Mouse (Mus musculus) large intestine, adult 2 months (tissue): ENCODE data around the gene Gm11639. TPM values are rescaled to one million over a fixed set of nuclear protein-coding genes. Genes with fewer than 3 reads are reported as not detected.

Experiments used
- DNase-seq: peaks from one replicate; pipeline ENCODE4 v3.0.0-alpha.2; 2012; ENCODE audit warnings: low read depth, low spot score
- WGBS: fragments of 180-500 bp; shearing (Covaris S2); methylation state at CpG from one replicate; pipeline ENCODE4 v1.1.7; 2018; 5-methylcytosine and 5-hydroxymethylcytosine counted together
- polyA plus RNA-seq: library from polyadenylated mRNA; depleted of rRNA; stranded (reverse); fragments of >200 nt; gene quantifications from 2 replicates; pipeline ENCODE4 v1.2.3, GENCODE M21; 2012

The Gm11639 gene
- polyA plus RNA-seq, 1 experiment: not detected

DNA sequence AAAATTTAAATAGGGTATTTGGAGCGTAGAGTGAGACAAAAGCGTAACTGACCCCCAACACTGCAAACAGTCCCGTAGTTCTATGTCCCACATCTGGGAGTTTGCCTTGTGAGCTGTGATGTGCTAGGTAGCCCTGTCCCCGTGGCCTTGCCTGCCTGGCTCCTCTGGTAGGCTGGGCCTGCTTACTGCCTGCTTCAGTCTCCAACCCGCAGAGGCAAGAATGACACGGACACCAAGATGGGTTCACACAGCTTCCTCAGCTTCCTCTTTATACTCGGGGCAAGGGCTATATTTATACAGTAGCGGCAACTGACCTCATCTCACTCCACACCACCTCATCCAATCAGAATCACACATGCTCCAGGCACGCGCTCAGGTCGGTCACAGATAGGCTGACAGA, 10.7 kb upstream of the Gm11639 start:
- WGBS: 92% methylated on average over 11 of the region's 11 CpGs
- no peak for DNase-seq

DNA sequence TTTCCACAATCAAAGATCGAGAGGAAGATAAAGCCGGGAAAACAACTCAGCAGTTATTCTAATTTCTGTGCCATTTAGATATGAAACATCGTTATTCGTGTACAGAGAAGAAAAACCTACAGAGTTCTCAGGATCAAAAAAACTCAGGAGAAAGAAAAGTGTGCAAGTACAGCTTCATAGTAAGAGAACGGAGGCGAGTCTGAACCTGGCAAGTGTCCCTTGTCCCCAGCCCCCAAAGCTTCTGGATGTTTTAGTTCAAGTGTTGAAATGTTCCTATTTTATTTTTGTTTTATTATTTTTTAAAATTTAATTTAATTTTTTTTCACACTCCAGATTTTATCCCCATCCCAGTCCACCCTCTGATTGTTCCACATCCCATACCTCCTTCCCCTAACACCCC, 7.7 kb downstream of the Gm11639 start:
- WGBS: 87% methylated on average over 6 of the region's 6 CpGs
- DNase-seq: no peak

DNA sequence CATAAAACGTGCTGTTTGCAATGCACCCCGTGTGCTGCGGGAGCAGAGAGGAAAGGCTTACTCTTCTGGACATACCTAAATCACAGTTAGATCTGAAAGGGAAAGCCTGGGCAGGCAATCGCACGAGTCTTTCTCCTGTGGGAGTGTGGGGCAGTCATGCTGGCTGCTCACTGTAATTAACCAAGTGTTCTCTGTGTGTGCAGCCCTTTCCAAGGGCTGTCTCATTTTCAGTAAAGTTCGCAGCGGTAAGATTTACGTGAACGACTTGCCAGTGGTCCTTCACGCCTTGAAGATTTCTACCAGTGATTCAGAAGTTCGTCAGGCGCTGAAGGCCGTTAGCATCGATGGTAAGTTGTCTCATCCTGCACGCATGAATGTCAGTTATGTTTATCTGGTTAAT, 18.6 kb downstream of the Gm11639 start:
- DNase-seq: no peak
- WGBS: 48% methylated on average over 15 of the region's 15 CpGs

DNA sequence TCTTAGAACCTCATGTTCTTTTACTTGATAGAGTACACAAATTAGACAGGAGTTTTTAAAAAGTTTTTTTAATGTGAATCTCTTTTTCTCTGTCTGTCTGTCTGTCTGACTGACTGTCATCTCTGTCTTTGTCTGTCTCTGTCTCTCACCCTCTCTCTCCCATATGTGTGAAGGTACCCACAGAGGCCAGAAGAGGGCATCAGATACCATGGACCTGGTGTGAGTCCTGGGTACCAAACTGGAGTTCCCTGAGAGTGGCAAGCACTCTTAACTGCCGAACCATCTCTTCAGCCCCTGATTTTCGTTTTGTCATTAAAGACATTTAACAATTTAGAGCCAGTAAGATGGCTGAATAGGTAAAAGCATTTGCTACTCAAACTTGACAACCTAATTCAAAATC, 21.6 kb downstream of the Gm11639 start:
- no peak for DNase-seq
- WGBS: 53% methylated on average over 2 of the region's 2 CpGs

DNA sequence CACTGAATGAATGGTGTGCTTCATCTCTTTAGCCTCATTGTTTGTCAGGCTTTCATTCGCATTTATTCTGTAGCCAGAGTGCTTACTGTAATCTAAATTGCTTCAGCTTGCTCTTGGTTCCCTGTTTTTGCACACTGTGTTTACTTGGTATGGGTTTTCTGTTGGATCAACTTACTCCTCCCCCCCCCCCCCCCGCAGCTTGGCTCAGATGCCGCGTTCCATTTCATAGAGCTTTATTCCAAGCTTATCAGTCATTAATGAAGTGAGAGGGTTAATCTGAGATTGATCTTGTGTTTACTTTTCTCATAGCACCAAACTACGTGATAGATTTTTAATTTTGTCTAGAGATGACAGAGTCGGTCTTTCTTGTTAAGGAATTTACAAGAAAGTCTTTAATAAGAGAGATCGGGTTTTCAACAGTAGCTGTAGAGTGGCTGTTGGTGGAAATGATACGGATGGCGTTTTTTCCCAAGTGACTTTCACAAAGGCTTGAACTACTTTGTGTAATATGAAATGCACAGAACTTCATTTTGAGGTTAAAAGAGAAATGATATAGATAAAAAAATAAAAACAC, 59.6 kb downstream of the Gm11639 start:
- WGBS: 77% methylated on average over 9 of the region's 9 CpGs
- DNase-seq: no peak

DNA sequence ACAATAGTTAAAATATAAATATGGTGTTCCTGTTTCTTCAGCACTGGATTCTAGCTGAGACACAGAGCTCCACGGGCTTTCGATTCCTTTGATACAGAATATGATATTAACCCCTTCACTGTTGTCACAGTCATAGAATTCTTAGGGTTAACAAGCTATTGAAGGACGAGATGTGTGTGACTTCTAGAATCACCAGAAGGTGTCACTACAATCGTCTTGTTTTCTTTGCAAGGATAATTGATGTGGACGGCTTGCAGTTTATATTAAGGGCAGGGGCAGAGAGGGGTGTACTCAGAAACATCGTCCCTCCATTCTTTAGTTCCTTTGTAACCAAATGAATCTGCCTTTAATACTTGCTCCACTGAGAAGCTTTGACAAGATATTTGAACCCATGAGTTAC, 80.3 kb downstream of the Gm11639 start:
- DNase-seq: no peak
- WGBS: 32% methylated on average over 6 of the region's 6 CpGs

DNA sequence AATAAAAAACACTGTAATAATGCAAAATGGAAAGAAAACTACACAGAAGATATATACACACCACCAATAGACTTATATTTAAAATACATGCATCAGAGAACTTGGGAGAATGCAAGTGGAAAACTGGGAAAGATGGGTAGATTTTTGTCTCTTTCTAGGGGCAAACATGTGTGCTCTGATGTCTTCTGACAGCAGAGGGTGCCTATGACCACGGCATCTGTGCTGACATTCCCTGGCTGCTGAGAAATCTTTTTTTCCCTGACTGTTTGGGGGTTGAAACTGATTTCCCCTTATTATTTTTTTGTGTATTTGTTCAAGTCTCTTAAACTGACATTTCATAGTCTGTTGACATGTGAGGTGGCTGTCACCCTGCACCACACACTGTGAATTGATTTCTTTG, 81.6 kb downstream of the Gm11639 start:
- DNase-seq: no peak
- 43% methylated on average over 1 of the region's 1 CpGs for WGBS

DNA sequence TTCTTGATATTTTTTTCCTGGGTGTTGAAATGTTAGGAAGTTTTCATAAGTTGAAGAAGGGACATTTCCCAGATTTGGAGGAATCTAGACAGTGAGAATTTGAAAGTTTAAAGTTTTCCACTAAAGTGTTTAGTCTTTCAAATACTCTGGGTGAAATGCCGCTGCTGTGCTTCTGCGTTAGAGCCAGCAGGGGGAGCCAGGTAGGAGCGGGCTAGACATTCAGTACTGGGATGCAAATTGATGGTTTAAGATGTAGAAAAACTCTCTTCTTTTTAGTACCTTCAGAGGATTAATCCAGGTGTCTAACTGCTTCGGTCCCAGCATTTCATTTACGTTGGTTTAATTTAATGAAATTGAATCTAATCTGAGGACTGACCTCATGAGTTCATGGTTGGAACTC, 82.6 kb downstream of the Gm11639 start:
- 15% methylated on average over 5 of the region's 5 CpGs for WGBS
- no peak for DNase-seq

DNA sequence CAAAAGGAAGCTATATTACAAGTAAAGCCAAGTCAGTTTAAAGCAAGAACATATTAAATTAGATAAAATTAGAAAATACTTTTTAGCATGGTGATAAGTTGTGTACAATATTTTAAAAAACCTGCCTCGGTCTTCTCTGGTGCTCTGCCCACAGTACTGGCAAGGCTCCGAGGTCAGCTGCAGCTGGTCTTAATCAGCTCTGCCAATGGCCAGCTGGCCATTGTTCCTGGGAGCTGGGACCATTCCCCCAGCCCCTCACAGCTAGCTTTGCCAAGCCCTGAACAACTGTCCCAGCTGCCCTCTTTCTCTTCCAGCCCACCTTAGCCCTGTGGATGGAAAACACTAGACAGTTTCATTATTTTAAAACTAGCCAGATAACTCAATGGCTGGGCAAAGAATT, 93.3 kb downstream of the Gm11639 start:
- WGBS: 75% methylated on average over 2 of the region's 2 CpGs
- DNase-seq: no peak

DNA sequence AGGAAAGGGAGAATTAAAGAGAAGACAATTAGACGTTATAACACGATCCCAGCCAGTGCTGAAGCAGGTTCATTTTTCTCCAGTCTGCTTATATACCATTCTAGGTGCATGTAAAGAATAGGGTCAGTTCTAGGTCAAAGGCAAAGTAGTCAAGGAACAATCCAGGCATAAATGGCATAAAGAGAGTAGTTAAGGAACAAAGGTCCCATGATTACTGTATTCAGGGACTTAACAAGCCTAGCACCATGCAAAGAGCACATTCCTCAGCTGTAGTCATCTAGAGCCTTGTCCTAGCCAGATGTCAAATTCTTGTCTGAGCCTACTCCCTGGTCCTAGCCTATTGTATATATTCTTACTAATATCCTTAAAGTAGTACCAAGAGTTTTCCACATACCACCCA, 259.2 kb downstream of the Gm11639 start:
- 74% methylated on average over 2 of the region's 2 CpGs for WGBS

DNA sequence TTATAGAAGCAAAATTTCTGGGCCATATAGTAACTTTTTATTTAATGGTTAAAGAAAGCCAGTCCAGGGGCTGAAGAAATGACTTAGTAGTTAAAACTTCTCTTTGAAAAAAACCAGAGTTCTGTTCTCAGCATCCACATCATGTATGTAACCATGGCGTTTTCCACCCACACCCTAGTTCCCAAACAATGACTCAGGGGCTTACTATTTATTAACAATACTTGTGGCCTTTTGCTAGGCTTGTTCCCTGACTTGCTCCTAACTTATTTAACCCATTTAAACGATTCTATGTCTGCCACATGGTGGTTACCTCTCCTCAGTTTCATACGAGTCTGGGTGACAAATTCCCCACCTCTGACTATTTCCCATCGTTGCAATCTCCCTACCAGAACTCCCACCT, 266.8 kb downstream of the Gm11639 start:
- no peak for DNase-seq
- 42% methylated on average over 4 of the region's 4 CpGs for WGBS

More for the DNA sequence above, 259.2 kb downstream of the Gm11639 start:
- no peak for DNase-seq

DNA sequence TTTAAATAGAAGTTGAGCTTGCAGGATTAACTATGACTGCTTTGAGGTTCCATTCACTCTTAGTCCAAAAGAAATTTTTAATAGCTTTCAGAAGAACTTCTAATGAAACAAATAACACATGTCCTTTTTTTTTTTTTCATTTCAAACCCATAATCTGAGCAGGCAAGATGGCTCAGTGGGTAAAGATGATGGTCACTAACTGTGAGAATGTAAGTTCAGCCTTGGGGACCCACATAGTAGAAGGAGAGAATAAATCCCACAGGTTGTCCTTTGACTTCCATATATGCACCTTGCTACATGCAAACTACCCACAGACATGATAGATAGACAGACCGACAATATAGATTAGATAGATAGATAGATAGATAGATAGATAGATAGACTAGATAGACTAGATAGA, 282.4 kb downstream of the Gm11639 start:
- 100% methylated on average over 1 of the region's 1 CpGs for WGBS
- DNase-seq: no peak

DNA sequence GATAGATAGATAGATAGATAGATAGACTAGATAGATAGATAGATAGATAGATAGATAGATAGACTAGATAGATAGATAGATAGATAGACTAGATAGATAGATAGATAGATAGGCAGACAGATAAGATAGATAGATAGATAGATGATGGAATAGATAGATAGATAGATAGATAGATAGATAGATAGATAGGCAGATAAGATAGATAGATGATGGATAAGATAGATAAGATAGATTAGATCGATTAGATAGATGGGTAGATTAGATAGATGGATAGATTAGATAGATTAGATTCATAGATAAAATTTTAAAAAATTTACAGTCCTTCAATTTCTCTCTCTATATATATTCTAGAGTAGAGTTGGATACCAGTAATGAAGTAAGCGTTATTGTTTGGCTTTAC, 282.9 kb downstream of the Gm11639 start:
- 89% methylated on average over 2 of the region's 2 CpGs for WGBS
- no peak for DNase-seq

DNA sequence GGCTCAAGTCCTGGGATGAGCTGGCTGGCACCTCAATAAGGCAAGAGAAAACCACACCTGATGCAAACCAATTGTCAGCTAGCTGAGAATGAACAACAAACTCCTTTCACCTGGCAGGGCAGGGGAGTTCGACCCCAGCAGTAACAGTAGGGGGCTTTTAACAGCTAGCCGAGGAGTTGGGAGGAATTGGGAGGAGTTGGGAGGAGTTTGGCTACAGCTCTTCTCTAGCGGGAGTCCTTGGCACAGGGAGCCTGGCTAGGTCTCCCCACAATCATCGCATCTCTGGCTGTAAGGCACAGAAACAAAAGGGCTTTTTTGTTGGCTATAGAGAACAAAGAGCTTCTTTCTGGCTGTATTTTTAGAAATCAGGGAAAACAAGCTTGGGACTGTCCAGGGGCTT, 285.8 kb downstream of the Gm11639 start:
- no peak for DNase-seq
- WGBS: 13% methylated on average over 4 of the region's 4 CpGs

DNA sequence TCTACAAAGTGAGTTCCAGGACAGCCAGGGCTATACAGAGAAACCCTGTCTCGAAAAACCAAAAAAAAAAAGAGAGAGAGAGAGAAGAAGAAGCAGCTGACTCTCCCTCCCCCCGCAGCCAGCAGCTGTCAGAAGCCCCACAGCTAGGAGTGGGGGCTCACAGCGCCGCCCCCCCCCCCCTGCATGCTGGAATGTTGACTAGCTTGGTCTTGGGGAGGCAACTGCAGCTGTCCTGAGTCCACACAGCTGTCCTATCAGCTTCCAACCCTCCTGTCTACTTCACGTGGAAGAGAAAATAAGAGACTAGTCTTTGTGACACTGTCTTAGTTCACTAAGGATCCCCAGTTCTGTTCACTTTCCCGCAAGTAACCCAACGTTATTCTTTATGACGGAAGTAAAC, 287.0 kb downstream of the Gm11639 start:
- DNase-seq: no peak
- WGBS: 60% methylated on average over 8 of the region's 8 CpGs

DNA sequence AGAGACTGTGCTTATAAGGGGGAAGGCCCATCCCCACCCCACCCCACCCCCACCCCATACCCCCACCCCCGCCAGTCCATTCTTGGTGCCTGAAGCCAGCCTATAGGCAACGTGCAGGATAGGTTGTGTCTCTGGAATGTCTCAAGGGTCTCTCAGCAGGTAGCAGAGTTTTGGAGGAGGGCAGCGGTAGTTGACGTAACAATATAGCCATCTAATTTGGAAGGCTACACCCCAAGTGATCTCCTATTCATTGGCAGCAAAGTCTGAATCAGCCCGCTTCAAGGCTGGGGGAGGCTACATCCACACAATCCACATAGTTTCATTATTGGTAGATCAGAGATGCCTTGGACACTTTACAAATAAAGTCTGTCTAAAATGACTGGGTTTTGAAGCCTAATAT, 292.5 kb downstream of the Gm11639 start:
- 77% methylated on average over 5 of the region's 5 CpGs for WGBS
- no peak for DNase-seq

DNA sequence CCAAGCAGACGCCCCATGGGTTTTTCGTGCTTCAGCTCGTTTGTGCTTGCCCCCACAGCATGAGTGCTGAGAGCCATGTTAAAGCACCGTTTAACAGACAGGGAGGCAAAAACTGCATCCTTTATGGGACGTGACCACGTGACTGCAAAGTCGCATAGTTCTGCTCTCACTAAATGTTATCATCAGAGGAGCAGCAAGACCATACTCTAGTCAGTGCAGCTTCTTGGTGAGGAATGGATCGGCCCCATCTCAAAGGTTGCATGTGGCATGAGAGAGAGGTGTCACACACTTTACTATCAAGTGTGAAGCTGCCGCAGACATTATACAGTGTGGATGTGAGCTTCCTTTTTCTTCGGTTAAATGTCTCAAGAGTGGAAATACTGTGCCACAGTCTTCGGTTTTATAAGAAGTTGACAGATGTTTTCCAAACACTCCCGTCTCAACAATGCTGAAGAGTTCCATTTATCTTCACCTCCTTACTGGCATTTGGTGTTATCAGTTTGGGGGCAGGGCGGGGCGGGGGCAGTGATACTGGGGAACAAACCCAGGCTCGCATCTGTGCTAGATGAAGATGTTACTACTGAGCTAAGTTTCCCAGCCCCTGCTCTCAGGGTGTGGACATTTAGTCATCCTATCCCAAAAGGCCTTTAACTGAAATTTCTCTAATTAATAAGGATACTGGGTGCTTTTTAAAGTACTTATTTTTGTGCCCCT, 296.0 kb downstream of the Gm11639 start:
- DNase-seq: no peak
- 71% methylated on average over 15 of the region's 15 CpGs for WGBS

DNA sequence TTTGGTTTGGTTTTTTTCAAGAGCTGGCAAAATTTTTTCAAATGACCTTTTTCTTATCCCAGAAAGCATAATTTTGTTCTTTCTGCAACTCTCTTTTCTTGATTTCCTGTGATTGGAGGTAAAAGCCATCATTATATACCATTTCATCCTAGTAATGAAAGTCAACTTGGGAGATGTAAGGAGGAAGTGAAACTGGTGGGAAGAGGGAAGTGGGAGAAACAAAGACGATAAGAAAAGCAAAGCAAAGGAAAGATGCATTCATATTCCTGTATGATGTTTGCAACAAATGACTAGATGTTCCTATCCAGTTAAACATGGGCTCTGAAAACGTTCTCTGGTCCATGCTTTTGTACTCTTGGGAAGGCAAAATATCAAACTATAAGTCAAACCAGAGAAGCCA, 323.7 kb downstream of the Gm11639 start:
- DNase-seq: no peak
- 52% methylated on average over 2 of the region's 2 CpGs for WGBS

DNA sequence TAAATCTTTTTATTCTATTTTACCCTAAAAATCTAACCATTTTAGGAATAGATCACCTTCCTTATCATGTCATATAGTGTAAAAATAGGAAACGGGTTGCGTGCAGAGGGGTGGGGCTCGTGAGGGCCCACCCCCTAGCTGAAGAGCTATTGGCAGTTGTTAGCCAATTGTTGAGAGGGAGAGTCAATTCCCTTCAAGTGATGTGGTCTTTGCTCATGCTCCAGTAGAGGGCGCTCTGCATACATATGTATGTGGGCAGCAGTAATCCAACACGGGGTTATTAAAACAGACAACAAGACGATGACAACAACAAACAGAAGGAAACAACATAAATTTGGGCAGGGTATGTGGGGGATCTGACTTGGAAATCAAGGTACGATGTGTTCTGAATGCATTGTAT, 335.6 kb downstream of the Gm11639 start:
- DNase-seq: no peak
- WGBS: 66% methylated on average over 7 of the region's 7 CpGs

DNA sequence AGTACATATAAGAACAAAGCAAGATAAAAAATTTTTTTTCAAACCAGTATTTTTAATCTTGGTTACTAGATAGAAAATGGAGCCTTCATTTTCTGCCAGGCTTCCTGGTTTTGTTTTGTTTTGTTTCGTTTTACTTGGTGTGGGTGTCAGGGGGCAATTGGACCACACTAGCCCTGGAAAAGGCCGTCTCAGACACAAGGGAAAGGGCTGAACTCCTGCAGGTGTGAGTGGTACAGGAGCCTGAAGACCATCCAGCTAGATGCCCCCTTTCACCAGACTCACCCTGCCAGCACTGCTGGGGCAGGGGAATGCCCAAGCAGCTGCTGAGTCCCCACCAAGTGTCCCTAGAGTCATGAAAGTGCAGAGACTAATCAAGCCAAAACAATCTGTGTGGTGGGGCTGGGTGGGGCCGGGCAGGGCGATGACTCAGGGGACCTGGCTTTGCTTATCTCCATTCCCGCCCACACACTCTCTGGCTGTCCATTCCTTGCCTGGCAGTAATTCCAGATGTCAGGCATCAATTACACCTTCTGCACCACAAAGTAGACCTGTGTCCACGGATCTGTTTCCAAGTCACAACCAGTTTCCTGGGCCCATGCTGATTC, 343.3 kb downstream of the Gm11639 start:
- 22% methylated on average over 6 of the region's 6 CpGs for WGBS

DNA sequence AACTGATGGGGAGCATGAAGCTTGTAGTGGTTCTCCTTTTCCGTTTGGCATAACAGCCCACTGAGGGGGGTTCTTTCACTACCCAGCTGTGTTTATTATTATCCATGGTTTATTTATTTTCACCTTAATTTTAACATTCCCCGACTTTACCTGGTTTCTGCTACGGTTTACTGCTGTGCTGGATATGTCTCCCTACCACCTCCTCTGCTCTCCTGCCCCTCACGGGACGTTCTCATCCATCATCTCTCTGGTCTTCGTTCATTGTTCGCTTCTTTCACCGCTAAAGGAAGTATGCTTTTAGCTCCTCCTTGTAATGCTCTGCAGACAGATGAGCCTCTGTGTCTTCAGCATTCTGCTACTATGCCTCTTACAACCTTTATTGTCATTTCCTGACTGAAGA, 344.0 kb downstream of the Gm11639 start:
- DNase-seq: no peak
- 54% methylated on average over 8 of the region's 8 CpGs for WGBS

More for the DNA sequence above, 343.3 kb downstream of the Gm11639 start:
- DNase-seq: no peak
